In the genomic region with DNA sequence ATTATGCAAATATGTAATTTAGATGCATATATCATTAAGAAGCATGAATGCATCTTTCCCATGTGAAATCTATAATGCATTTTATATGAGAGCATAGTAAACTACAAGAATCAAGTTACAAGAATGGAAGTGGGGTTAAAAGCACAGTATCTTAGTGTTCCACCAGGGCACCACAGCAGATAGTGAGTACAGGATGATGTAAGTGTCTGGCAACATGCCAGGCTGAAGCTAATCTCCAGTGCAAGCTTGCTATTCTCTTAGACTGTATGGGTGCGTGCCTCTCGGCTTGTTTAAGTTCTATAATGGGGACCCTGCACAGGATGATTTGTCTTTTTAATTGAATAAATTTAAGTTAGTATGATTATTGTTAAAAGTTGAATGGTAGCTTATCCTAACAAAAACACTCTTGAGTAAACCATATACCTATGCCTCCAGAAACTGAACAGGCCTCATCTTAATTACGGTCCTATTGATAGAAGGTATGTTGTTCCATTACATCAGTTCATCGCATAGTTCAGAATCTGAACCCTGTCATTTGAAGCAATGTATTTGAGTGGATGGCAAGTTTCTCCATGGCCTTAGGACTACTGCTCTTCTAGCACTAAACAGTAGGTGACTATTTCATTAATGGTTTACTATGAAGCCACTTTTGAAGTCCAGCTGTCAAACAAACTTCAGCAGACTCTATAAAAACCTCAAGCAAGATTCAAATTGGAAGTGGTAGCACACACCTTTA, we compare ENCODE assay signal across 8 mouse cellular contexts. TPM values are rescaled to one million over a fixed set of nuclear protein-coding genes. Genes with fewer than 3 reads are reported as not detected.
DNase-seq lines count a peak whose midpoint lies in the region; ATAC-seq lines count a peak whose summit lies in the region.

No protein-coding gene starts in this region.

- H3K27ac ChIP-seq in forebrain, embryonic 11.5 days (ENCODE audit: low read depth, low read length) = no peak overlapping the region
- no peak overlapping the region for H3K27ac ChIP-seq in forebrain, embryonic 10.5 days
- H3K27ac ChIP-seq in heart, embryonic 10.5 days = no peak overlapping the region
- no peak overlapping the region for H3K27ac ChIP-seq in stomach, embryonic 15.5 days

- H3K9me3 ChIP-seq in forebrain, embryonic 11.5 days (ENCODE audit: control insufficient read depth, low read length) = no peaks in the 10 kb centered on the region
- no peaks in the 10 kb centered on the region for H3K9me3 ChIP-seq in forebrain, embryonic 10.5 days
- no peaks in the 10 kb centered on the region for H3K9me3 ChIP-seq in heart, embryonic 10.5 days
- H3K9me3 ChIP-seq in stomach, embryonic 15.5 days = no peaks in the 10 kb centered on the region

- ATAC-seq in forebrain, embryonic 11.5 days (replicated peaks; ENCODE audit: low FRiP score) = no peak
- peak; percentile 87 for ATAC-seq in stomach, embryonic 15.5 days (ENCODE audit: insufficient read depth, low FRiP score, low read depth)

- no peak overlapping the region for H3K4me2 ChIP-seq in forebrain, embryonic 11.5 days (ENCODE audit: low read depth, low read length, severe bottlenecking)
- no peak overlapping the region for H3K4me2 ChIP-seq in stomach, embryonic 15.5 days

- no peak overlapping the region for H3K9ac ChIP-seq in forebrain, embryonic 11.5 days (ENCODE audit: low read length)
- no peak overlapping the region for H3K9ac ChIP-seq in stomach, embryonic 15.5 days

- H3K36me3 ChIP-seq in forebrain, embryonic 11.5 days (ENCODE audit: control insufficient read depth, insufficient read depth, low read length) = no peaks in the 10 kb centered on the region
- peaks cover 27% of the 10 kb centered on the region for H3K36me3 ChIP-seq in forebrain, embryonic 10.5 days (replicated peaks)
- peaks cover 31% of the 10 kb centered on the region for H3K36me3 ChIP-seq in heart, embryonic 10.5 days
- 0 out of 2 replicates have a peak, but pooled peaks cover 14% of the 10 kb centered on the region for H3K36me3 ChIP-seq in stomach, embryonic 15.5 days

- 71% methylated on average over 4 of the region's 4 CpGs for WGBS in forebrain, embryonic 11.5 days
- 91% methylated on average over 4 of the region's 4 CpGs for WGBS in forebrain, embryonic 10.5 days
- 45% methylated on average over 4 of the region's 4 CpGs for WGBS in heart, embryonic 10.5 days
- WGBS in stomach, embryonic 15.5 days = 57% methylated on average over 4 of the region's 4 CpGs

- no peaks in the 10 kb centered on the region for H3K27me3 ChIP-seq in forebrain, embryonic 11.5 days (ENCODE audit: control insufficient read depth, insufficient read depth, low read length)
- H3K27me3 ChIP-seq in forebrain, embryonic 10.5 days (ENCODE audit: poor library complexity, severe bottlenecking) = no peaks in the 10 kb centered on the region
- no peaks in the 10 kb centered on the region for H3K27me3 ChIP-seq in heart, embryonic 10.5 days (ENCODE audit: insufficient read depth, poor library complexity, severe bottlenecking)
- no peaks in the 10 kb centered on the region for H3K27me3 ChIP-seq in stomach, embryonic 15.5 days (replicated peaks)

- no peak overlapping the region for H3K4me3 ChIP-seq in forebrain, embryonic 11.5 days (ENCODE audit: low read depth, low read length)
- H3K4me3 ChIP-seq in forebrain, embryonic 10.5 days = no peak overlapping the region
- no peak overlapping the region for H3K4me3 ChIP-seq in heart, embryonic 10.5 days
- no peak overlapping the region for H3K4me3 ChIP-seq in stomach, embryonic 15.5 days (replicated peaks)

- H3K4me1 ChIP-seq in forebrain, embryonic 11.5 days (replicated peaks; ENCODE audit: control insufficient read depth, insufficient read depth, low read length) = no peaks in the 10 kb centered on the region
- no peaks in the 10 kb centered on the region for H3K4me1 ChIP-seq in forebrain, embryonic 10.5 days
- H3K4me1 ChIP-seq in heart, embryonic 10.5 days = no peaks in the 10 kb centered on the region
- H3K4me1 ChIP-seq in stomach, embryonic 15.5 days = no peaks in the 10 kb centered on the region

- peak; percentile 68 for DNase-seq in forebrain, embryonic 11.5 days (ENCODE audit: low spot score)
- no peak for DNase-seq in forebrain, embryonic 10.5 days (ENCODE audit: extremely low spot score, low spot score)
- DNase-seq in T-cell, adult 2 months (ENCODE audit: low spot score) = peak; percentile 4
- peak; percentile 69 to 87 for DNase-seq in cerebellum, postnatal 25 days
- peak; percentile 89 for DNase-seq in heart, embryonic 10.5 days (ENCODE audit: low spot score)
- peak; percentile 75 for DNase-seq in kidney, postnatal 14 days
- DNase-seq in lung, postnatal 25 days (ENCODE audit: low spot score) = peak; percentile 75

RNA-seq across cellular contexts. Expression of a gene that starts 37.7 kb away (rescaled TPM):
- polyA plus RNA-seq in forebrain, embryonic 11.5 days (2014; fragmentation: Nextera tagmentation; extraction: Ambion mirVana) = 12.4 and 13.3 TPM in 2 replicates
- polyA plus RNA-seq in forebrain, embryonic 10.5 days (2016; fragmentation: Nextera tagmentation; extraction: Ambion mirVana) = 11.2 and 12.6 TPM in 2 replicates
- 8.5 and 12.4 TPM in 2 replicates for polyA plus RNA-seq in heart, embryonic 10.5 days (2016; fragmentation: Nextera tagmentation; extraction: Ambion mirVana)
- polyA plus RNA-seq in stomach, embryonic 15.5 days (2015; fragmentation: Nextera tagmentation; extraction: Ambion mirVana) = 11.9 and 12.8 TPM in 2 replicates
